Mouse (Mus musculus): Measurements from ENCODE around the gene Olfr1288.

The Olfr1288 gene

DNA sequence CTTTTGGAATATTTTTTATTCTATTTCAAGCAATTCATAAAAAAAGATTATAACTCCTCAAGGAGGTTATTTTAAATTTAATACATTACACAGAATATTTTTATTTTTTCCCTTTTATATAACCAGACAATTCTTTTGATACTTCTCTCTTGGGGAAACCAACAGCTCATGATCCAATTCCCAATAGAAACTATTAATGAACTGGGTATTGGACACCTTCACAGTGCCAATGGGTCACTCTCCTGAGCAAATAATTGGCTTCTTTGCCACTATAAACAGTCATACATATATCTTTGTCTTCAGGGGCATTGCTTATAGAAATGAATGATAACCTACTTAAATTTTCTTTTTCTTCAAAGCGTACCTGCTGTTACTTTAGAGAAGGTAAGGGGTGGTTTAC, at the start of gene Olfr1288:
Gene Olfr1288, plus strand, starts transcription at position 301 of the 400 bp plus-strand sequence.
- no peak for DNase-seq (ENCODE audit: low spot score)

DNA sequence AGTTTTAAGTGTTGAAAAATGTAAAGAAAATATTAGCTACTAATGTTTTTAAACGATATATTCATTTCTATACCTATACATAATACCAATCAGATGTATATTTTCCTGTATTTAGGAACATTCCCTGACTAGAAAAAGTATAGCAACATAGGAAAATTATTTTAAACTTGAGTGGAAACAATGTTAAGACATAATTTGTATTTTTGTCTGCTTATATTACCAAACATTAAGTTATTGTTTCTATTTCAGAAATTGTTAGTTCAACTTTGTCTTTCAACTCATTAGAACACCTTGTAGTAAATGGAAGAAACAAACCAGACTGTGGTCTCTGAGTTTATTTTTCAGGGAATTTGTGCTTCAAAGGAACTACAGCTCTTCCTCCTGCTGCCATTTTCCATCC, 25.1 kb upstream of the Olfr1288 start, which contains the start of gene Olfr1287:
Gene Olfr1287, plus strand, starts transcription at position 301 of the 400 bp plus-strand sequence.
- DNase-seq (ENCODE audit: low spot score) = no peak

DNA sequence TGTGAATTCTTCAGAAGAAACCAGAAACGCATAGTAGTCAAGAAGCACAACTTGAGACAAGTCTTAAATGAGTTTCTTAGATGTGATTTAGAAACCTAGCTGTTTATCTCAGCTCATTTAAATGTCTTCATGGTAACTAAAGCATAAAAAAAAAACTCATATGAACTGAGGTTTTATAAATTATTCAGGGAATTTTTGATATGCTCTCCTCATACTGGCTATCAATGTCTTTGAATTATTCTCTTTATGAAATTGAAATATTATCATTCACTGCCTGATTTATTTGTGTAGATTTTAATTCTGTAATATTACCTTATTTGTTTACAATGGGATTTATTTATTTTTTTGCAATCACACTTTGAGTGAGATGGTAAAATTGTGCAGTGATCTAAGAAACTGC, 6.6 kb downstream of the Olfr1288 start, which contains the start of gene Olfr1289:
Gene Olfr1289, plus strand, starts transcription at position 301 of the 400 bp plus-strand sequence.
- DNase-seq (ENCODE audit: low spot score) = no peak

DNA sequence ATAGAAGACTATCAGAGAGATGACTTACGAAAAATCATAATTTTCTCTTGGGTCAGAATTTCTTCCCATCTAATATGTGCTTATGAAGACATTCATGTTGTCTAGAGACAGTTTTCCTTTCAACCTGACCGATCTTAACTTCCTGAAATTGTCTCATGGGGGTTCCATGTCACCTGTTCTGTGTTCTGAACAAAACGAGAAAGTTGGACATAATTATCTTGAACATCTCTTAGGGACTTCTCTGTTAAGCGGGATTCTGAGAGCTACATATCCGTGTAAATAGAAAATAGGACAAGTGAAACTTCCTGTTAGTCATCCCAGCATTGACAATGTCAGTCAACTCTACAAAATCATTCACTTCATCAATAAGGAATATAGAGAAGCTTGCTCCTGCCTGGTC, 19.8 kb downstream of the Olfr1288 start, which contains the start of gene Olfr1290:
Gene Olfr1290, minus strand, starts transcription at position 101 of the 400 bp plus-strand sequence.
- no peak for DNase-seq (ENCODE audit: low spot score)

DNA sequence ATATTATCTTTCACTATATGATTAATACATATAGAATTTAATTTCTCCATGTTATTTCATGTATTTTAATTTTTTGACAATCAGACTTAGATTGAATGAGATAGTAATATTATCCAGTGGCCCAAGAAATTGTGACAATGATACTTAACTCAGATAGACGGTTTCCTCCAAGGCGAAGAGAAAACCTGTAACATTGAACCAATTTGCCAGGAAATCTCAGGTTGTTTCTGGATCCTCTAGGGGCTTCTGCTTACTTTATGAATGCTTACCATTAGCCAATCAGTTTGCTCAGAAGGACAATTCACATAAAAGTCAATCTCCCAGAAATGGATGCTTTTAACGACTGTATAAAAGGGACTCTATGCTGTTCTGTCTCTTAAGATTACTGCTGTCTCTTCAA, 23.0 kb downstream of the Olfr1288 start, which contains the start of gene Olfr1291-ps1:
Gene Olfr1291-ps1, plus strand, starts transcription at position 301 of the 400 bp plus-strand sequence.
- no peak for DNase-seq (ENCODE audit: low spot score)

DNA sequence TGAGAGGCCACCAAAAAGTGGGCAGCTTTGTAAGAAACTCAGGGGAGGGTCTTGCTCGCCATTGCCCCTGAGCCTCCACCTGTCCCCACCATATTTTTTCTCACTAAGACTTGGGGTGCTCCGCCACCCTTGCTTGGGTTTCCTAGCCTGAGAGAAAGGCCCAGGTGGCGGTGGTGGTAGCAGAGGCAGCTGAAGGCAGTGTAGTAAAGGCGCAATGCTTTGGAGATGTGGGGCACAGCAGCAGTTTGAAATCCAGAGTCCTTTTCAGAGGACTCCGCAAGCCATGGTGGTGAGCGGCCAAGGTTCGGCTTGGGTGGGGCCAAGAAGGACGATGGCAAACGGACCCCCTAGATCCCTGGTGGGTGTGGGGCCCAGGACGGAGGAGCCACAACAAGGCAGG, 43.5 kb downstream of the Olfr1288 start:
- no peak for DNase-seq (ENCODE audit: low spot score)

DNA sequence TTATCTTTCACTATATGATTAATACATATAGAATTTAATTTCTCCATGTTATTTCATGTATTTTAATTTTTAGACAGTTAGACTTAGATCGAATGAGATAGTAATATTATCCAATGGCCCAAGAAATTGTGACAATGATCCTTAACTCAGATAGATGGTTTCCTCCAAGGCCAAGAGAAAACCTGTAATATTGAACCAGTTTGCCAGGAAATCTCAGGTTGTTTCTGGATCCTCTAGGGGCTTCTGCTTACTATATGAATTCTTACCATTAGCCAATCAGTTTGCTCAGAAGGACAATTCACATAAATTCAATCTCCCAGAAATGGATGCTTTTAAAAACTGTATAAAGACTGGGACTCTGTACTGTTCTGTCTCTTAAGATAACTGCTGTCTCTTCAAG, 51.0 kb downstream of the Olfr1288 start, which contains the start of gene Olfr1293-ps:
Gene Olfr1293-ps, plus strand, starts transcription at position 301 of the 400 bp plus-strand sequence.
- DNase-seq (ENCODE audit: low spot score) = no peak
